Mouse (Mus musculus) cerebellum, adult 9-10 months (tissue): ENCODE data around the gene Psmg4.
A peak's percentile ranks its signal among the peaks of the same experiment; 100 is the strongest.

Experiments
- DNase-seq: peaks from one replicate; pipeline ENCODE4 v3.0.0; 2022

The Psmg4 gene

DNA sequence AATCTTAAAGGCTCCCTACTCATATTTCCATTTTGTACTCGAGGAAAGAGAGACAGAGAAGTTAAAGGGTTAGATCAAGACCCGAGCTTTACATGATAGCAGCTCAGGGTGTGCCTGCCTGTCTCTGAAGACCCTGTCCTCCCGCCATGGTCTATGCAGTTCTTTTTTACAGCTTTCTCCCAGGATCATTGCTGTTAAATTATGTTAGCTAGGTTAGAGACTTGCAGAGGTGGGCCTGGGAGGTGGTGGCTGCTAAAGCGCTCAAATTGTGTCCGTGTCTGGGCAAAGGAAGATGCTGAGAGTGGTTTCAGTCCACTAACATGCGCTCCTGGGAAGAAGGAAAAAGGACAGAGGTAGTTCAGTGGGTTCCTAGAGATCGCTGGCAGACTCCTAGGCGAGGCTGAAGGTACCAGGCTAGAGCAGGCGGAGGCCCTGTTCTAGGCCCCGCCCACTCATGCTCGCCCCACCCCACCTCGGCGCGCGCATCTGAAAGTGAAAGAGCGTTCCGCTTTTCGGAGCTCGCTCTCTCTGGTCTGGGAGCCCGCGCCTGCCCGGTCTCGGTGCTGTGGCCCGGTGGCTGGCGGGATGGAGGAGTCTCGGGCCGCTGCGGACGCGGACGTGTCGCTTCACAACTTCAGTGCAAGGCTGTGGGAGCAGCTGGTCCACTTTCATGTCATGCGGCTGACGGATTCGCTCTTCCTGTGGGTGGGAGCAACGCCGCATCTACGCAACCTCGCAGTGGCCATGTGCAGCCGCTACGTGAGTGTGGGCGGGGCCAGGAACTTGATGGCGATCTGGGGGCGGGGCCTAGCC is at the start of gene Psmg4:
Gene Psmg4, plus strand, starts transcription at position 474 of the 813 bp plus-strand sequence.
- DNase-seq, result peak; percentile 92

GRCm38 (mm10) chr13:34113086-34113485 is 49.7 kb upstream of the Psmg4 start:
- no peak for DNase-seq

DNA sequence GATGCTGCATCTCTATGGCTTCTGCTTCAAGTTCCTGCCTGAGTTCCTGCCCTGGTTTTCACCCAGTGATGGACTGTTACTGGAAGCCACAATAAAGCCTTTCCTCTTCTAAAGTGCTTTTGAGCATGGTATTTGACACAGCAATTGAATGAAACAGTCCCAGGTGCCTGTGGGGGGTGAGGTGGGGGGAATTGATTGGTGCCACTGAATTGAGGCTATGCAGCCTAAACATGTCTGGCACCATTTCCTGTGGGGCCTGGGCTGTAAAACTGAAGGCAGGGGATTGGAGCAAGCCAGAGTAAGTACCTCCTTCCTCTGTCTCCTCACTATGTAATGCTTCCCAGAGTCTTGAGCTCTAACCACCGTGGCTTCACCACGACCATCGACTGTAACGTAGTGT is 48.1 kb upstream of the Psmg4 start:
- DNase-seq, result no peak

- no peak for DNase-seq
Observed at GRCm38 (mm10) chr13:34116508-34116907, 46.3 kb upstream of the Psmg4 start.

DNA sequence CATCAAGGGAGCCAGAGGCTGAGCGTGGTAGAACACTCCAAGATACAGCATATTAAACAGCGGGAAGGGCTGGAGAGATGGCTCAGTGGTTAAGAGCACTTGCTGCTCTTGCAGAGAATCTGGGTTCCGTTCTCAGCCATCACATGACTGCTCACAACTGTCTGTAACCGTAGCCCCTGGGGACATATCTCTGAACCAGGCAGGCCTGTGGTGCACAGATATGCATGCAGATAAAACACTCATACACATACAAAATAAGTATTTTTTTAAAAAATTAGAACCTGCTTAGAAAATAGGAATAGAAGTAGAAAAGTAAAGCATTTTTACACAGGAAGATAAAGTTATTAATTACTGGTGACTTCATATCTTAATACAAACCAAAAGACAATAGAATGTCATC is 43.9 kb upstream of the Psmg4 start:
- no peak for DNase-seq

GRCm38 (mm10) chr13:34119406-34119805 is 43.4 kb upstream of the Psmg4 start:
- no peak for DNase-seq

DNA sequence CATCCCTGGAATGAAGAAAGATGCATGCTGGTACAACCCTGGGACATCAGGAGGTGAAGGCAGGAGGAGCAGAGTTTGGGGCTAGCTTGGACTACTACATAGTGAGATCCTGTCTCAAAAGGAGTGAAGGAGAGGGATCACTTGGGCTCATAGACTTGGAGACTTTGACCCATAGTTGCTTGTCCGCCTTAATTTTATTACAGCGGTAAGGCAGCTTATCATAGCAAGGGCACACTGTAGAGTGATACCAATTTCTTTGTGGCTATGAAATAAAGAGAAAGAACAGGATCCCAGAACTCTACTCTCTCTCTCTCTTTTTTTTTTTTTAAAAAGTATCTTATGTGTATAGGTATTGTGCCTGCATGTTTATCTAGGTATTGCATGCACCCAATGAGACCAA is 42.2 kb upstream of the Psmg4 start:
- no peak for DNase-seq

DNA sequence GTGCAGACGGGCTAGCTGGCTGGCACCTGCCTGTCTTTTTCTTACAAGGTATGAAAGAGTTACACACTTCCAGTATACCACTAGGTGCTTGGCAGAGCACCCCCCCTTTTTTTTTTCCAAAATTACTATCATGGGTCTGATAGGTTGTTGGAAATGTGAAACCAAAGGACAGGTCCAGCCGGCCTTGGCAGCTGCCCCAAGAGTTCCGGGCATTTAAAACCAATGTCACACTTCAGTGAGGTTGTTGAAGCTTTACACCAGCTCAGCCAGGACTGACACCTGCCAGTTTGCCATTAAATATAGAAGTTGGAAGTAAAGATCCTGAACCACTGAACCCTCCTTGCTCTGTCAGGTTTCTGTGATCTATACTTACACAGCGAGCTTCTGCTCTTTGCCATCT is 37.1 kb upstream of the Psmg4 start:
- no peak for DNase-seq

DNA sequence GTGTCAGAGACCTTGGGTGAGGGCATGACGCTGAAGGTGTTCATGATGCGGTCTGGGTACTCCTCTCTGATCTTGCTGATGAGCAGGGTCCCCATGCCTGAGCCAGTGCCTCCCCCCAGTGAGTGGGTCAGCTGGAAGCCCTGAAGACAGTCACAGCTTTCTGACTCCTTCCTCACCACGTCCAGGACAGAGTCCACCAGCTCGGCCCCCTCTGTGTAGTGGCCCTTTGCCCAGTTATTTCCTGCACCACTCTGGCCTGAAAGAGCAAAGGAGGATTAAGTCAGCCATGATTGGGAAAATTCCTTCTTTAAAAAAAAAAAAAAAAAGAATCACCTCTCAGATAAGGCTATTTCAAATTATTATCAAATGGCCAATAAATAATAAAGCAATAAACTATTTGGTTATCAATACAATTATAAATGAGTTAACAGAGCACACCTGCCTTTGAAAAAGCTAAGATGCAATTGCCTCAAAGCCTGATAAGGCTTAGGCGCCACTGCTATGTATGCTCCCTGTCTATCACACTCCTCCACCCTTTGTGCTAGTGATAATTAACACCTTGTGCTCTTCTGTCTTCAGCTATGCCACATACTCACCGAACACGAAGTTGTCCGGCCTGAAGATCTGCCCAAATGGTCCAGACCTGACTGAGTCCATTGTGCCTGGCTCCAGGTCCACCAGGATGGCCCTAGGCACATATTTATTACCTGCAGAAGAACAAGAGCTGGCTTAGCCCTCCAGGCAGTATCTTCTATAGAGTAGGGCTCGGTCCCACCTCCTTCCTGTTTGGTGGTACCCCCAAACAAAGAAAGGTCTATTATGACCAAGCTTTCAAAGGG is 34.3 kb upstream of the Psmg4 start:
- no peak for DNase-seq

DNA sequence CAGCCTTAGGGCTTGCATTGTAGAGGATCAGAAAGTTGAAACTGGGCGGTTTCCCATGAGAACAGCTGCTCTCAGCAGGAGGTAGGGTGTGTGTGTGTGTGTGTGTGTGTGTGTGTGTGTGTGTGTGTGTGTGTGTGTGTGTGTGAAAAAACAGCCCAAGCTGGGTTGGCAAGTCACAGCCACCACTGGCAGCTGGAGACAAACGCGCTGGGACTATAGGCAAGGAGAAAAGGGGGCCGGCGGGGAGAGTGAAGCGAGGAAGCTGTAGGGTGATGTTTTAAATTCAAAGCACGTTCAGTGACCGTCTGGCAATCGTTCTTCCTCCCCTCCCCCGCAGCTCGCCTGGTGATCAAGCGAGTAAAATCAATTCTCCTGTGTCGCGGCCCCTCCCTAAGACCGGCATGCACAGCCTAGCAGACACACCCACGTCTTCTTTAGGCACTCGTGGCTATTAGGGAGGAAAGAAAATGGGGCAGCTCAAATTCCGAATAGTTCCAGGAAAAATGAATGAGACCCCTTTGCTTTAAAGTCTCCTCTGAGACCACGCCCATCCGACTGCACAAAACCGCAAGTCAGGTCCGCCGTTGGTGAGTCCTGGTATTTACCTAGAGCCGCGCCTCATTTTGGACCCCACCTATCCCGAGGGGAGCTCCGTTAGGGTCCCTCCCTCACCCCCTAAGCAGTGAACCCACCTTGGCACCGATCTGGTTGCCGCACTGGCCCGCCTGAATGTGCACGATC is 33.1 kb upstream of the Psmg4 start:
- DNase-seq, result no peak

DNA sequence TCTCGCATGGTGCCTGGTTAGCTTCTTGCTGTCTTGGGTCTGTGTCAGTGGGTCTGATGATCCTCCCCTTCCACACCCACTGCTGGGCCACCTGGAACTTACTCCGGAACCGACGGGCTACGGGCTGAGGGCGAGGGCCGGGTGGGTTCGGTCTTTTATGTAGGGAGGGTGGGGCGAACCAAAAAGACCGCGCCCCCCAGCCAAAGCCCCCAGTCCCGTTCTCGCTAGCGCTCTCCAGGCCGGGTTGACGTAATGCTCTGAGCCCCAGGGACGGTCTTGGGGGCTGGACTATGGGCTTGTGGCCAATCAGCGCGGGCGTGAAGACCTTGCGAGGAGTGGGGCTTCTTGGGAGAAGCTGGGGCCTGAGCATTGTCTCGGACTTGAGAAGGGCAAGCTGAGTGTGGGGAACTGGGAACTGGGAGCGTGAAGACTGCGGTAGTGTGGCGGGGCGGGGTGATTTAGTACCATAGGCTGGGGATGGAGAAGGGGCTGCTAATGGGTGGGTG is 32.5 kb upstream of the Psmg4 start, which contains the start of gene Tubb2b:
Gene Tubb2b, minus strand, starts transcription at position 241 of the 506 bp plus-strand sequence.
- no peak for DNase-seq

DNA sequence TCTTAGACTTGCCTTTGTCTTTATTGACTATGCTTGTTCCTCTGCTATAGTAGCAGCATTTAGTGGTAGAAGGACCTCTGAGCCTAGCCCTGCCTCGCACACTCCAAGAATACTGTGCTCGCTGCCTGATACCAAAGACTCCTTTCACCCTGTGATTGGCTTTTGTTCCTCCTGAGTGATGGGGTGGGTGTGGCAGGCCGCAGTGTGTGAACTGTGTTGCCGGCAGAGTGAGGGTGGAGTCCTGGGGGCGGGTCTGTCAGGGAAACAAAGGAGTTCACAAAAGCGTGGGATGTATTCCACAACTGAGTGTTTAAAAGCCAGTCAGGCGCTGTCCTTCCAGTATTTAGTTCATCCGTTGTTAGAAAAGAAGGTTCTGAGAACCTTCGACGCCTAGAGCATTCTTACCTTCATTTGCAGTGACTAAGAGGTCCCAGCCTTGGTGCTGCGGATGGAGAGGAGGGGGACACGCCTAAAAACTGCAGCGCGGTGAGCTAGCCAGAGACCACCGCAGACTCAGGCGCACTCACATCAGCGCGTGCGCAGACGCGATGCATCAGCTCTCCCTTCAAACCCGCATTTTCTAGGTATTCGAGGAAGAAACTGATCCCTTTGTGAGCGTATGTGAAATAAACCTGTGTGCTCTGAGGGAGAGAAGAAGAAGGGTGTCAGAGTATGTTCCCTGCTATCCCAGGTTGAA is 31.6 kb upstream of the Psmg4 start:
- DNase-seq, result no peak

GRCm38 (mm10) chr13:34131708-34132060 is 31.1 kb upstream of the Psmg4 start:
- no peak for DNase-seq

DNA sequence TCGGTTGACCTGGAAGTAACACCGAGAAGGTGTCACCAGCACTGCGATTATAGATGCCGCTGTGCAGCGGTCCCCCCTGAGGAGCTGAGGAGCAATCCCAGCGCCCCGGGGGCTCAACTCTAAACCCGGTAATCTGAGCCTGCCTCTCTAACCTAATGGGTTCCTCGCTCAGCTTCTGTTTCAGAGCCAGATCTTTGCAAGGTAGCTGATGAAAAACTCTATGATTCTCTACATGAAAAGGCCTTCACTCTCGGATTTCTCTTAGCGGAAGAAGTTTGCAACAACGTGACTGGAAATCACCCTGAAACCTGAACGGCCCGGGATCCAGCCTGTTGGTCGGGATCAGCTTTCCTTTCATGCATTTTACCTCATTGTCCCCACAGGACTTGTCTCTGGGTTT is 30.5 kb upstream of the Psmg4 start:
- DNase-seq, result no peak

GRCm38 (mm10) chr13:34132875-34133274 is 29.9 kb upstream of the Psmg4 start:
- no peak for DNase-seq

DNA sequence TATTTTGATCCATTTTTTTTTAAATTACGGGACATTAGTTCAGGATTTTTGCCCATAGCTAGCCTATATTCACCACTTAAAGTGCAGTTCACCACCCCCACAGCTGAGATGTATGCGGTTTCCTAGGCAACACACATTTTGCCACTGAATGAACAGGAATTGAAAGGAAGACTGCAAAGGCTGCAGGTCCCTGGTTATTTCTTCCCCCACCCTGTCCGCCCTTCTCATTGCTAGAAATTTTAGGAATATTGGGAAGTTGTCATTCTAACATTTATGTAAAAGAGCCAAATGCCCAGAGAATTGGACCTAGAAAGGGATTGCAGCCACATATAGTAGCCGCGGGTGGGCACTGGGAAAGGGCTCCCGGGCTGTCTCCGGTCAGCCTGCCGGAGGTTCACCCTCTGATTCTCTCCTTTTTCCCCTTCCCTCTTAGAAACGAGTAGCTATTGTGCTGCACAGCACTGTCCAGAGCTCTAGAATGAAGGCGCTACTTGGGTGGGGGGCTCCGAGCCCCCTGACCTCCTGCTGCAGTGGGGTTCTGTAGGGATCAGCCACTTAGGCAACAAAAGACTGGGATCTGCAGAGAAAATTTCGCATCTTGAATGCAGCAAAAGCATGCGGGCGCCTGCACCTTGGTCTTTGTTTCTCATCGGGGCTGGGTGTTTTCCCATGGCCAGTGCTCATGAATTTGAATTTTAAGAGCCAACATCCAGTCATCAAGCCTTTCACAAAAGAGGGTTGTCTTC is 29.3 kb upstream of the Psmg4 start:
- DNase-seq, result no peak

DNA sequence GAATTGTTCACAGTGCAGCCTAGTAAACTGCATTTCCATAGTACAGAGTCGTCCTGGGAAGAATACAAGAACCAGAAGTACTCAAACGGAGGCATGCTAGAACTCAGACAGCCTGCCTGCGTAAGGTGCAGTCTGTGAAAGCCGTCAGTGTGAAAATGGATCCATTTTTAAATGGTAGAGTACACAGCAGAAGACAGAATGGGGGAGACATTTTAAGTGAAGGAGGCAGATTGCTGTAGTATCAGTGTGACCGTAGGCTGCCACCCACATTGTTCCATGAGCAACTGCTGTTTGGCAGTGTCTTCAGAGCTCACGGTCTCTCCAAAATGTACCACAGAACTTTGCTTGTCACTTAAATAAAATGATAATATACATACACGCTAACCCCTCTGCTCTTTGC is 28.5 kb upstream of the Psmg4 start:
- no peak for DNase-seq

- DNase-seq, result no peak
Observed at GRCm38 (mm10) chr13:34136605-34137004, 26.2 kb upstream of the Psmg4 start.

DNA sequence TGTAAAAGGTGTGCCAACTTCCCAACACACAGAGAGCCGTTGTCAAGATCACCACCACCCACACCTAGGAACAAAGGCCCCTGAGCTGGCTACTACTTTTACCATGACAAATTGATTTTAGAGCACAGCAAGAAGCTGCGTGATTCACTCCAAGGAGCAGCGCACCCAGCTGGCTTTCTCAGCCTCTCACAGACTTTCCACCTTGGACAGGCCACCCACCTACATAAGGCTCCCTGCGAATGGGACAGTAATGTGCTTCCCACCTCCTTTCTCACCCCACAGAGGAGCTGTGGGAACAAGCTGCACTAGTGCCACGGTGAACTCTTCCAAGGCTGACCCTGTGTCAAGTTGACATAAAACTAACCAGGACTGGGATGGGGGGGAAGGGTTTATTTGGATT is 19.4 kb upstream of the Psmg4 start:
- no peak for DNase-seq

- DNase-seq, result no peak
Observed at GRCm38 (mm10) chr13:34146916-34147315, 15.8 kb upstream of the Psmg4 start.

GRCm38 (mm10) chr13:34148181-34148580 is 14.6 kb upstream of the Psmg4 start:
- peak; percentile 20 for DNase-seq
